Comparison of ENCODE assay signal across 8 mouse cellular contexts in the genomic region with DNA sequence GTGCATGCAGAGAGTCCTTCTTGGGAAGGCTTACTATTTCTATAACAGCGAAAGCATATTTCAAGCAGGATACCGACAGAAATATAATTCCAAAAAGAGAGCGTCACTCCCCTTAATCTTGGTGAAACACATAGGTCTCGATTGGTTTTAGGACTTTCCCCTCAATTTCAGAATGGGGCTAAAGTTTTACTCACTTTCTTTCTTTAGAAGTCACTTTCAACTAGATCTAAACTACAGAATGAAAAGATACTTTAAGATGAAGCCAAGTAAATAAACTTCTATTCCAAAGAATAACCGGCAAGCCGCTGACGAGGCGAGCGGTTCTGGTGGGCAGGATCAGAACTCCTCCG. TPM values are rescaled to one million over a fixed set of nuclear protein-coding genes. Genes with fewer than 3 reads are reported as not detected.
DNase-seq lines count a peak whose midpoint lies in the region; ATAC-seq and TF ChIP-seq lines count a peak whose summit lies in the region.

No protein-coding gene starts in this region.

- H3K4me1 ChIP-seq in cerebellum, adult 2 months (ENCODE audit: control insufficient read depth, insufficient read depth, low read length) = peaks cover 4% of the 10 kb centered on the region; the same call in 1 of the 2 replicates
- peaks cover 3% of the 10 kb centered on the region for H3K4me1 ChIP-seq in limb, embryonic 14.5 days (ENCODE audit: control insufficient read depth, insufficient read depth, low read length)
- peaks cover 7% of the 10 kb centered on the region; the same call in 1 of the 2 replicates for H3K4me1 ChIP-seq in stomach, embryonic 16.5 days (ENCODE audit: control insufficient read depth, insufficient read depth, low read length)

- TF ChIP-seq CTCF in cerebellum, adult 2 months (IDR thresholded peaks at IDR 0.05; ENCODE audit: borderline replicate concordance, insufficient read depth, low read depth, low read length) = no peak

- H3K27ac ChIP-seq in cerebellum, adult 2 months (ENCODE audit: insufficient read depth, low read length) = peak overlapping the region; percentile 67; the same call in 1 of the 2 replicates
- peak overlapping the region; percentile 94 for H3K27ac ChIP-seq in limb, embryonic 14.5 days (replicated peaks; ENCODE audit: low read depth, low read length)
- H3K27ac ChIP-seq in stomach, embryonic 16.5 days (ENCODE audit: low read length) = peak overlapping the region; percentile 94

- TF ChIP-seq POLR2A in cerebellum, adult 2 months (IDR thresholded peaks at IDR 0.05; ENCODE audit: borderline replicate concordance, insufficient read depth, low read length) = no peak
- TF ChIP-seq POLR2A in limb, embryonic 14.5 days (IDR thresholded peaks at IDR 0.05; ENCODE audit: borderline replicate concordance, extremely low read depth, insufficient read depth, insufficient read length) = no peak

- ATAC-seq in limb, embryonic 14.5 days (ENCODE audit: low FRiP score, low read depth) = no peak
- ATAC-seq in stomach, embryonic 16.5 days (ENCODE audit: insufficient read depth, low FRiP score) = no peak

- H3K4me3 ChIP-seq in cerebellum, adult 2 months (replicated peaks; ENCODE audit: insufficient read depth, low read depth, low read length) = peak overlapping the region; percentile 95
- H3K4me3 ChIP-seq in limb, embryonic 14.5 days (replicated peaks; ENCODE audit: low read length) = peak overlapping the region; percentile 74
- H3K4me3 ChIP-seq in stomach, embryonic 16.5 days (replicated peaks; ENCODE audit: low read length) = peak overlapping the region; percentile 82

- H3K4me2 ChIP-seq in limb, embryonic 14.5 days (replicated peaks; ENCODE audit: low read depth, low read length, severe bottlenecking) = peak overlapping the region; percentile 72
- H3K4me2 ChIP-seq in stomach, embryonic 16.5 days (ENCODE audit: low read depth, low read length) = peak overlapping the region; percentile 64

- DNase-seq in cerebellum, adult 2 months = no peak
- DNase-seq in cerebellum, adult 8-10 months = no peak
- DNase-seq in retina, adult 2 months (ENCODE audit: low read depth, low spot score) = peak; percentile 11
- no peak for DNase-seq in retina, postnatal 1 day
- no peak for DNase-seq in limb, embryonic 14.5 days (ENCODE audit: low spot score)
- DNase-seq in right cerebral cortex, postnatal 10 days (ENCODE audit: low spot score in 2 of 2) = no peak
- no peak for DNase-seq in urinary bladder, postnatal 14 days (ENCODE audit: low spot score)

- 1% methylated on average over 10 of the region's 10 CpGs for WGBS in cerebellum, adult 2 months
- WGBS in limb, embryonic 14.5 days = 0% methylated on average over 10 of the region's 10 CpGs
- WGBS in stomach, embryonic 16.5 days = under 1% methylated on average over 10 of the region's 10 CpGs

- H3K9me3 ChIP-seq in limb, embryonic 14.5 days (ENCODE audit: control insufficient read depth, low read length) = no peaks in the 10 kb centered on the region
- no peaks in the 10 kb centered on the region for H3K9me3 ChIP-seq in stomach, embryonic 16.5 days (replicated peaks; ENCODE audit: control insufficient read depth, low read length)

- 0 out of 2 replicates have a peak, but pooled peaks cover 2% of the 10 kb centered on the region for H3K36me3 ChIP-seq in limb, embryonic 14.5 days (ENCODE audit: control insufficient read depth, insufficient read depth, low read length)
- peaks cover 9% of the 10 kb centered on the region for H3K36me3 ChIP-seq in stomach, embryonic 16.5 days (ENCODE audit: control insufficient read depth, insufficient read depth, low read length)

- H3K27me3 ChIP-seq in cerebellum, adult 2 months (ENCODE audit: control insufficient read depth, insufficient read depth, low read length) = no peaks in the 10 kb centered on the region
- no peaks in the 10 kb centered on the region for H3K27me3 ChIP-seq in limb, embryonic 14.5 days (ENCODE audit: control insufficient read depth, insufficient read depth, low read length)
- no peaks in the 10 kb centered on the region for H3K27me3 ChIP-seq in stomach, embryonic 16.5 days (ENCODE audit: control insufficient read depth, insufficient read depth, low read length)

- H3K9ac ChIP-seq in limb, embryonic 14.5 days (ENCODE audit: low read depth, low read length, severe bottlenecking) = peak overlapping the region; percentile 85
- peak overlapping the region; percentile 89 for H3K9ac ChIP-seq in stomach, embryonic 16.5 days (ENCODE audit: low read length)

RNA-seq across cellular contexts. Expression of gene H2afv, which starts 0.5 kb away (rescaled TPM):
- polyA plus RNA-seq in cerebellum, adult 2 months (2012; rRNA removed) = 106 and 107 TPM in 2 replicates
- 203 and 273 TPM in 2 replicates for polyA plus RNA-seq in limb, embryonic 14.5 days (2012; rRNA removed)
- 548 and 588 TPM in 2 replicates for polyA plus RNA-seq in limb, embryonic 14.5 days (2014; fragmentation: Nextera tagmentation; extraction: Ambion mirVana)
- 357 and 363 TPM in 2 replicates for polyA plus RNA-seq in stomach, embryonic 16.5 days (2015; fragmentation: Nextera tagmentation; extraction: Ambion mirVana)

RNA-seq across cellular contexts. Expression of gene Ppia, which starts 28.5 kb away (rescaled TPM):
- polyA plus RNA-seq in cerebellum, adult 2 months (2012; rRNA removed) = 2,288 and 2,321 TPM in 2 replicates
- 2,776 and 3,384 TPM in 2 replicates for polyA plus RNA-seq in limb, embryonic 14.5 days (2012; rRNA removed)
- polyA plus RNA-seq in limb, embryonic 14.5 days (2014; fragmentation: Nextera tagmentation; extraction: Ambion mirVana) = 4,586 and 4,744 TPM in 2 replicates
- 4,720 and 4,955 TPM in 2 replicates for polyA plus RNA-seq in stomach, embryonic 16.5 days (2015; fragmentation: Nextera tagmentation; extraction: Ambion mirVana)

RNA-seq across cellular contexts. Expression of gene Purb, which starts 32.0 kb away (rescaled TPM):
- 76.9 and 81.9 TPM in 2 replicates for polyA plus RNA-seq in cerebellum, adult 2 months (2012; rRNA removed)
- 17.6 and 20.9 TPM in 2 replicates for polyA plus RNA-seq in limb, embryonic 14.5 days (2012; rRNA removed)
- polyA plus RNA-seq in limb, embryonic 14.5 days (2014; fragmentation: Nextera tagmentation; extraction: Ambion mirVana) = 24.8 and 27.1 TPM in 2 replicates
- polyA plus RNA-seq in stomach, embryonic 16.5 days (2015; fragmentation: Nextera tagmentation; extraction: Ambion mirVana) = 30.9 and 31.0 TPM in 2 replicates

RNA-seq across cellular contexts. Expression of gene Zmiz2, which starts 54.8 kb away (rescaled TPM):
- 90.4 and 92.2 TPM in 2 replicates for polyA plus RNA-seq in cerebellum, adult 2 months (2012; rRNA removed)
- polyA plus RNA-seq in limb, embryonic 14.5 days (2012; rRNA removed) = 34.1 and 47.4 TPM in 2 replicates
- 12.4 and 12.9 TPM in 2 replicates for polyA plus RNA-seq in limb, embryonic 14.5 days (2014; fragmentation: Nextera tagmentation; extraction: Ambion mirVana)
- polyA plus RNA-seq in stomach, embryonic 16.5 days (2015; fragmentation: Nextera tagmentation; extraction: Ambion mirVana) = 9.8 and 10.2 TPM in 2 replicates
